Mouse (Mus musculus) lung, adult 2 months (tissue): Measurements from ENCODE around the gene Serhl.

Source experiments
- CTCF ChIP-seq: fragments of 200-500 bp; IDR thresholded peaks from 2 replicates; pipeline ENCODE4 v1.5.1; 2011; ENCODE audit warnings: mild to moderate bottlenecking, low read length, control low read depth; ENCODE audit not compliant: insufficient read depth
- POLR2A ChIP-seq: fragments of 200-500 bp; IDR thresholded peaks from 2 replicates; pipeline ENCODE4 v1.6.1; 2011; ENCODE audit warnings: low read depth, mild to moderate bottlenecking, control low read depth, low read length, borderline replicate concordance; ENCODE audit errors: extremely low read depth

- no peak for TF ChIP-seq CTCF
- no peak for TF ChIP-seq POLR2A
Observed at GRCm38 (mm10) chr15:83056378-83057083, 32.8 kb upstream of the Serhl start.
